Mouse (Mus musculus): ENCODE measurements around the gene Grik4.

Grik4 gene

DNA sequence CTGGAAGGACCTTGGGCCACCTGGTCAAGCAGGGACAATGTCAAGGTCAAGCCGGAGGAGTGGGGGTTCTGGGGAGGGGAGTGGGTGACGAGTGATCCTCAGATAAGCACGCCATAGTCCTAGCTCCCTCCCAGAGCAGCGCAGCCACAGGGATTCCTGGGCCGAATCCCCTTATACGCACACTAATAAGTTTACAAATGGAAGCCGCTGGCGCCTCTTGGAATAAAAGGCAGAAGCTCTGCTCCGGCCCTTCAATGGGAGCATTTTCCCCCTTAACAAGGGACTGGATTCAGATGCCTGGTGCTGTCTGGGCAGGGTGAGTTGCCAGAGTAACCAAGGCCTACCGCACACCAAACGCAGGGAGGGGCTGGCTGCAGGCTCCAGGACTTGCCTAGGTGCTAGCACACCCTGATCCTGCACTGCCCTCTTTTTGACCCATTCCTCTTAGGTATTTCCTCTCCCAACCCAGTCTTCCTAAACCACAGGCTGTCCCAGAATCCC lies 46.2 kb downstream of the Grik4 start:
- in situ Hi-C loops (cut with MboI) = no loop called here

- in situ Hi-C loops (cut with MboI) = no loop called here
Measured at GRCm38 (mm10) chr9:42897361-42898051, 46.8 kb downstream of the Grik4 start.

GRCm38 (mm10) chr9:42896421-42897210 lies 47.7 kb downstream of the Grik4 start:
- in situ Hi-C loops (cut with MboI) = no loop called here

- in situ Hi-C loops (cut with MboI) = no loop called here
Measured at GRCm38 (mm10) chr9:42892765-42893164, 51.5 kb downstream of the Grik4 start.

GRCm38 (mm10) chr9:42887930-42888329 lies 56.4 kb downstream of the Grik4 start:
- in situ Hi-C loops (cut with MboI) = no loop called here

GRCm38 (mm10) chr9:42886112-42886766 lies 58.1 kb downstream of the Grik4 start:
- in situ Hi-C loops (cut with MboI) = no loop called here

GRCm38 (mm10) chr9:42885566-42885965 lies 58.7 kb downstream of the Grik4 start:
- in situ Hi-C loops (cut with MboI) = no loop called here

- in situ Hi-C loops (cut with MboI) = no loop called here
Measured at GRCm38 (mm10) chr9:42885123-42885522, 59.2 kb downstream of the Grik4 start.

GRCm38 (mm10) chr9:42883006-42883759 lies 61.1 kb downstream of the Grik4 start:
- in situ Hi-C loops (cut with MboI) = no loop called here

DNA sequence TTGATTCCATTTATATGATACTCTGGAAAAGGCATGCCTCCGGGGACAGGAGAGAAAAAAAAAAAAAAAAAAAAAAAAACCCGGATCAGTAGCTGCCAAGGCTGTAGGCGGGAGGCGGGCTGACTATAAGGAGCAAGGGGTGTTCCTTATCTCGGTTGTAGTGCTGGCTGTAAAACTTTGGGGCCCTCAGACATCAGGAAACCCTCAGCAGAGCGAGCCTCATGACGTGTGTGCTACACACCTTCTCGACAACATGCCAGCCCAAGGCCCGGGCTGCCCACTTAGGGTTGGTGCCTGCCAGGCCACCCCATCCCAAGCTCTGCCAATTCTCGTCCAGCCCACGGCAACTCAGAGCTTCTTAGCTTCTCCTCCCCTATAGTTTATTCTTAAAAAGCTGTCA lies 62.0 kb downstream of the Grik4 start:
- in situ Hi-C loops (cut with MboI) = no loop called here

- in situ Hi-C loops (cut with MboI) = no loop called here
Measured at GRCm38 (mm10) chr9:42881040-42881439, 63.3 kb downstream of the Grik4 start.

DNA sequence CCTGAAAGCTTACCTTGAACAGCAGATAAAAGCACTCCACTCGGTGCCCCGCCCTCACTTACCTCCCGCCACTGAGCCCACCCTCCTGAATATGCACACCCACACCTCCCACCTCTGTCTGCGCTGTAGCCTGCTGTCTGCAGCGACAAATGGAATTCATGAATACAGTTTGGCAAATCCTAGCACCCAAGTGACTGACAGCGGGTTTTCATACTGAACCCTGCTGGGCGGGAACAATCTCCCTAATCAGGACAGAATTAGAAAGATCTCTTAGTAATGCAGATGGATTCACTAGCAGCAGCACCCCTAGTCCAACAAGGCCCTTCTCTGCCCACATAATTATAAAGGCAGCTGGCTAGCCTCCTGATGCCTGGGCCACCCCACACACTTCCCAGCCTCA lies 65.9 kb downstream of the Grik4 start:
- in situ Hi-C loops (cut with MboI) = no loop called here

DNA sequence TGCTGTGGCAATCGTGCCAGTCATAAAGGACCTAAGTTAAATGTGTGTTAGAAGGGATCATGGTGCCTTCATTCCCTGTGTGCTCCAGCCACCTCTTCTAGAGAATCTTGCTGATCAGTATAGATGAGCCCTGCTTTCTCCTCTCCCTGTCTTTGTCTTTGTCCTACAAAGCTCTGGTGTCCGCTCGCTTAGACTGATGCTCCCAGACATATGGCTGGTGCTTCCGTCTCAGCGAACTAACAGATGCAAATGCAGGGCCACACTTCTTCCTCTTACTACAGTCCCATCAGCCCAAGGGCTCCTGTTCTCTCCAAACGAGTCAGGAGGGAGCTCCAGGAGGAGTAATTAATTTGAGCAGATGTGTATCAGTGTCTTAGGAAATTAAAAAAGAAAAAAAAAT lies 71.4 kb downstream of the Grik4 start:
- in situ Hi-C loops (cut with MboI) = no loop called here

GRCm38 (mm10) chr9:42871681-42872080 lies 72.6 kb downstream of the Grik4 start:
- in situ Hi-C loops (cut with MboI) = no loop called here

GRCm38 (mm10) chr9:42870257-42870656 lies 74.0 kb downstream of the Grik4 start:
- in situ Hi-C loops (cut with MboI) = no loop called here

GRCm38 (mm10) chr9:42868508-42868907 lies 75.8 kb downstream of the Grik4 start:
- in situ Hi-C loops (cut with MboI) = no loop called here

- in situ Hi-C loops (cut with MboI) = no loop called here
Measured at GRCm38 (mm10) chr9:42866650-42867049, 77.6 kb downstream of the Grik4 start.

- in situ Hi-C loops (cut with MboI) = no loop called here
Measured at GRCm38 (mm10) chr9:42865036-42865829, 79.1 kb downstream of the Grik4 start.

- in situ Hi-C loops (cut with MboI) = no loop called here
Measured at GRCm38 (mm10) chr9:42863360-42863759, 80.9 kb downstream of the Grik4 start.

GRCm38 (mm10) chr9:42861711-42862110 lies 82.6 kb downstream of the Grik4 start:
- in situ Hi-C loops (cut with MboI) = no loop called here

GRCm38 (mm10) chr9:42861238-42861637 lies 83.1 kb downstream of the Grik4 start:
- in situ Hi-C loops (cut with MboI) = no loop called here

Data from mature B cell (primary cell).